15 mouse cellular contexts compared by ENCODE assay signal in genomic region chr2:19869167-19869566, GRCm38 (mm10).
"Had no signal": no experiment of that assay in that cellular context is flagged by ENCODE, and none has a peak within 500 bp of the region (broad histone marks: within the 10 kb centered on the region; RNA-seq: fewer than 3 reads in every experiment).

No protein-coding gene starts in this region.

- H3K4me1 ChIP-seq: limb, embryonic 15.5 days; liver, embryonic 12.5 days; megakaryocyte, embryonic 14.5 days; neural tube, embryonic 13.5 days had no signal

- H3K4me2 ChIP-seq: limb, embryonic 15.5 days; liver, embryonic 12.5 days; lung, embryonic 14.5 days; neural tube, embryonic 13.5 days had no signal

- H3K27ac ChIP-seq: kidney, postnatal 0 days; limb, embryonic 15.5 days; liver, embryonic 12.5 days; macrophage; neural tube, embryonic 13.5 days had no signal

- H3K27me3 ChIP-seq: limb, embryonic 15.5 days; liver, embryonic 12.5 days; megakaryocyte, embryonic 14.5 days; neural tube, embryonic 13.5 days had no signal

- DNase-seq: kidney, adult 11 months; kidney, adult 9 months; kidney, postnatal 36 days; layer of hippocampus, adult 9-11 months; layer of hippocampus, postnatal 36 days; lung, embryonic 14.5 days; lung, postnatal 10 days; thymus, adult 18-20 months; thymus, postnatal 14 days had no signal

- H3K9ac ChIP-seq: limb, embryonic 15.5 days; liver, embryonic 12.5 days; lung, embryonic 14.5 days; neural tube, embryonic 13.5 days had no signal

- H3K9me3 ChIP-seq: limb, embryonic 15.5 days; liver, embryonic 12.5 days; neural tube, embryonic 13.5 days had no signal

- H3K4me3 ChIP-seq: limb, embryonic 15.5 days; liver, embryonic 12.5 days; megakaryocyte, embryonic 14.5 days; neural tube, embryonic 13.5 days had no signal

- ATAC-seq: liver, embryonic 12.5 days had no signal

- H3K36me3 ChIP-seq: limb, embryonic 15.5 days; liver, embryonic 12.5 days; neural tube, embryonic 13.5 days had no signal
